Mouse (Mus musculus) layer of hippocampus, adult 8-10 months (tissue): ENCODE measurements around the gene Tet2. TPM values are rescaled to one million over a fixed set of nuclear protein-coding genes. Genes with fewer than 3 reads are reported as not detected.

ENCODE experiments used
- DNase-seq, 2 experiments: peaks; one replicate each; pipeline ENCODE4 v3.0.0; 2022; ENCODE audit warnings: low spot score in 2 of 2
- microRNA-seq, 2 experiments: library from miRNA; unstranded; fragments of <30 nt; microRNA quantifications; one replicate each; pipeline ENCODE4 v1.2.0; 2022
- total RNA-seq, 4 experiments: library from RNA; stranded (reverse); gene quantifications; 2 replicates each; pipeline ENCODE4 v1.2.4; 2022

Gene Tet2
- total RNA-seq, 4 experiments from 2014 or later = 44.9 to 50.5 (median 48.3) TPM

- DNase-seq = no peak
These were observed 82.9 kb downstream of the Tet2 start for GRCm38 (mm10) chr3:133462059-133462458.

GRCm38 (mm10) chr3:133459174-133459573, 85.8 kb downstream of the Tet2 start:
- no peak for DNase-seq

- DNase-seq = no peak
These were observed 91.0 kb downstream of the Tet2 start for GRCm38 (mm10) chr3:133453896-133454295.

GRCm38 (mm10) chr3:133436919-133437320, 108.0 kb downstream of the Tet2 start:
- no peak for DNase-seq

- no peak for DNase-seq
These were observed 108.6 kb downstream of the Tet2 start for GRCm38 (mm10) chr3:133436279-133436860.

GRCm38 (mm10) chr3:133435774-133436148, 109.2 kb downstream of the Tet2 start:
- DNase-seq = no peak

- no peak for DNase-seq
These were observed 109.7 kb downstream of the Tet2 start for GRCm38 (mm10) chr3:133435141-133435773.

GRCm38 (mm10) chr3:133429394-133430173, 115.4 kb downstream of the Tet2 start:
- DNase-seq = no peak

GRCm38 (mm10) chr3:133428003-133428402, 116.9 kb downstream of the Tet2 start:
- no peak for DNase-seq

- no peak for DNase-seq
These were observed 121.9 kb downstream of the Tet2 start for GRCm38 (mm10) chr3:133423073-133423472.

- DNase-seq = no peak
These were observed 130.2 kb downstream of the Tet2 start for GRCm38 (mm10) chr3:133414747-133415146.

Small RNA genes lying within 50 kb of the gene (microRNA-seq; reads per million reads assigned to microRNA genes)
- gene Gm25042 = 0 reads per million in 2 experiments

Other genes with a start within 250 kb of the Tet2 start
- 10 to 100 TPM; 43.2 to 56.4 (median 53.2) TPM for gene Ppa2, start 235.0 kb downstream of the Tet2 start, total RNA-seq